Mouse (Mus musculus) liver, embryonic 14.5 days (tissue): ENCODE data around the gene Dcun1d3.

Experiments
- CTCF ChIP-seq: IDR thresholded peaks from 2 replicates; pipeline ENCODE4 v1.5.1; 2016; ENCODE audit warnings: antibody characterized with exemption, low read depth, control low read depth
- EP300 ChIP-seq: IDR thresholded peaks from 2 replicates; pipeline ENCODE4 v1.6.1; 2016; ENCODE audit warnings: antibody characterized with exemption, low read depth

GRCm38 (mm10) chr7:119860554-119860953 lies 35.5 kb downstream of the Dcun1d3 start:
- TF ChIP-seq CTCF = no peak
- TF ChIP-seq EP300 = no peak
